Mouse (Mus musculus) E14TG2a.4 (cell line): ENCODE results near the gene Col23a1.

Experiments used
- CTCF ChIP-seq: conservative IDR thresholded peaks from 2 replicates; pipeline ENCODE4 v1.5.1; 2014; ENCODE audit warnings: low read length
- NANOG ChIP-seq: IDR thresholded peaks from 2 replicates; pipeline ENCODE4 v1.6.1; 2014; ENCODE audit warnings: borderline replicate concordance, low read length, mixed read lengths

DNA sequence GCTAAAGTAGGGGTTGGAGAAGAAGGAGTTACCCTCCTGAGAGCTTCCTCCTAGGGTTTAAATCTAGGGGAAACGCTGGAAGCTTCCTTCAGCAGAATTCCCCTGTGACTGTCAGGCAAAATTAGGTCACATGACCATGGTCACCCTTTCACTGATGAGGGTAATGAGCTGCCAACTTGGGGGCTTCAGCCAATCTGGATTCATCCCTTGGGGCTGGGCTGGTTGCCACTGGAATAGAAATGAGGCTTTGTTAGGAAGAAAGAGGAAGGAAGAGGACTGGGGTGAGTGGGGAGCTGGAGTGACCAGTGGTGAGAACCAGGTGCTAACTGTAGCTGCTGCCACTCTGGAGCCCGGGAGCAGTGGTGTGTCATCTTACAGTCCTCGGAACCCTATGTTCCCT lies 6.0 kb downstream of the Col23a1 start:
- TF ChIP-seq CTCF, result no peak
- TF ChIP-seq NANOG, result no peak
